Mouse (Mus musculus) stomach, postnatal 0 days (tissue): ENCODE data around the gene Fam189a1.

ENCODE experiments used
- CTCF ChIP-seq: IDR thresholded peaks from 2 replicates; pipeline ENCODE4 v1.5.1; 2016; ENCODE audit warnings: antibody characterized with exemption, low read depth, mild to moderate bottlenecking, moderate library complexity
- EP300 ChIP-seq: optimal IDR thresholded peaks from 2 replicates; pipeline ENCODE3; 2016; ENCODE audit warnings: antibody characterized with exemption

GRCm38 (mm10) chr7:64950771-64951099 lies 205.6 kb downstream of the Fam189a1 start:
- TF ChIP-seq EP300, result no peak
- TF ChIP-seq CTCF, result no peak
